Mouse (Mus musculus): ENCODE measurements around the gene Gm15013.
"Not testable (repeated sequence)": the region's sequence is repeated elsewhere in the genome, so short reads cannot be mapped to it uniquely, and the experiment has no call there.

Gene Gm15013

DNA sequence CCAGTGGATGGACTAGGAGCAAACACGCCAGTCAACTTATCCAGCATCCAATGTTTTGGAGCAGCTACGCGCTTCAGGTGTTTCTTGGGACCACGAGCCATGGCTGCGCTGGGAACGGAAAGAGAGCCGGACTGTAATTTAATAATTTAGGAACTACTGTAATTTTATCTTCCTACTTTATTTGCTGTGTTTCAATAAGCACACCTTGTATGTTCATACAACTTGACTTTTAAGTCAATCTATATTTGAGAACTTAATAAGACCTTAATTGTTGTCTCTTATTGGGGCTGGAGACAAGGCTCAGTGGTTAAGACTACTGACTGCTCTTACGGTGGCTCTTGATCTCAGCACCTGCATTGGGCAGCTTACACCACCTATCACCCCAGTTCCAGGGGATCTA is at the start of gene Gm15013:
Gm15013 (minus strand) TSS at position 101 of the 400 bp plus-strand sequence.
- DNase-seq (ENCODE audit: low spot score): no peak

- DNase-seq (ENCODE audit: low spot score): no peak
Observed at GRCm38 (mm10) chrX:139762546-139762945, 48.3 kb upstream of the Gm15013 start.

DNA sequence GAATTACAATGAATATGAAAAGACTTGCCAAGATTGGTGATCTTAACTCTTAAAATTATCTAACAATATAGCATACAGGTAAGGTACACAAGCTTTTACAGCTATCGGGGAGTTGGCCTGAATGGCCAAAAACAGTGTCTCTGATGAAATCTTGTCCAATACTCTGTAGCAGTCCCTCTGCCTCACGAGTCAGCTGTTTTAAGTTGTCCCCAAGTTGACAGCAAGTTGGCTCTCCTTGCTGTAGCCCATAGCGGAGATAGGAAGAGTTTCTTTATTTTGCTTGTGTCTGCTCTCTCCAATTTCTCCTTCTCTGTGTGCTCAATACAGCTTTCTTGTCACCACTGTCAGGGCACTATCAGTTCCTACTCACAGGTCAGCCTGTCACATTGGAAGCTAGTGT is 44.4 kb upstream of the Gm15013 start:
- not testable (repeated sequence) for DNase-seq (ENCODE audit: low spot score)

DNA sequence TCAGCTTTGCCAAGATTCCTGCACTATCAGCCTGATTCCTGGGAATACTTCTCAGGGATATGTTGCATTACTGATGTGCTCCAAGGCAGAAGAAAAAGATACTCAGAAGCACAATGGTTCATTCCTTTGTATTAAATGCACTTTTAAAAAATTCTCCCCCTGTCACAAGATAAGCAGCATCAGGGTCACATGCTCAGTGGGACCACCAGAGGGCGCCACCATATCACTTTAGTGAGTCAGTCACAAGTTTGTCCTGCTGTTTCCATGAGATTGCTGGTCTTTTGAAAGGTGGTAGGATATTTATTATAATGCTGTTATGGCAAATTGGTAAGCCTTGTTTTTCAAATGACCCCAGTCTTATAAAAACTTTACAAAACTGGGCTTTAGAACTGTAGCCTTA is 37.6 kb upstream of the Gm15013 start:
- peak; percentile 29 for DNase-seq (ENCODE audit: low spot score)

DNA sequence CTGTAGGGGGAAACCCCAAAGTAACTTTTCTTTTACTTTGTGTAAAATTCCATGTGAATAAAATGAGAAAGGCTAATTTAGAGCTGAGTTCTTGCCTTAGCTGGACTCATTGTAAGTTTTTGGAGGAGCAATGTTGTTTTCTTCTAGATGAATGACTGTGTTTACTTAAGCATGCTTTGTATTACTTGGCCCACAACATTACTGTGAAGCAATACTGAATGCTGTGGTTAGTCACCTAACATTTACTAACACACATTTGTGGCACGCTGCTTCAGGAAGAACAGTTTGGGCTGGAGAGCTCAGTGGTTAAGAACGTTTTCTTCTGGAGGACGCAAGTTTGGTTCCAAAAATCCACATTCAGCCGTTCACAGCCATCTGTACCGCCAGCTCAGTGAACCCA is 22.8 kb upstream of the Gm15013 start:
- DNase-seq (ENCODE audit: low spot score): no peak

- DNase-seq (ENCODE audit: low spot score): no peak
Observed at GRCm38 (mm10) chrX:139730541-139730940, 16.3 kb upstream of the Gm15013 start.

DNA sequence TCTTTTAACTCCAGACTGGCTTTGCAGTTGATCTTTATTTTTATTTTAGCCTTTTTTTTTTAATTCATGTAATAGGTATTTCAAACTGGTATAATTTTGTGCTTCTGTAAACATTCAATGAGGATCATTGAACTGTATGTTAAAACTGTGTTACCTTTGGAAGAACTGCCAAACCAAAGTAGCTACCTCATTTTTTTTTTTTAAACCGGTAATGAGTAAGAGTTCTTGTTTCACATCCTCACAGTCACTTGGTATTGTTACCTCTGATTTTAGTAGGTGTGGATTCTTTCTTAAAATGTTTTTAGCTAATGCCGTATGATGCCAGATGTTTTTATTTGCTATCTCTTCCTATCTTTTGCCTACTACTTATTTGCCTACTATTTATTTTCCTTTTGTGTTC is 8.1 kb upstream of the Gm15013 start:
- no peak for DNase-seq (ENCODE audit: low spot score)

DNA sequence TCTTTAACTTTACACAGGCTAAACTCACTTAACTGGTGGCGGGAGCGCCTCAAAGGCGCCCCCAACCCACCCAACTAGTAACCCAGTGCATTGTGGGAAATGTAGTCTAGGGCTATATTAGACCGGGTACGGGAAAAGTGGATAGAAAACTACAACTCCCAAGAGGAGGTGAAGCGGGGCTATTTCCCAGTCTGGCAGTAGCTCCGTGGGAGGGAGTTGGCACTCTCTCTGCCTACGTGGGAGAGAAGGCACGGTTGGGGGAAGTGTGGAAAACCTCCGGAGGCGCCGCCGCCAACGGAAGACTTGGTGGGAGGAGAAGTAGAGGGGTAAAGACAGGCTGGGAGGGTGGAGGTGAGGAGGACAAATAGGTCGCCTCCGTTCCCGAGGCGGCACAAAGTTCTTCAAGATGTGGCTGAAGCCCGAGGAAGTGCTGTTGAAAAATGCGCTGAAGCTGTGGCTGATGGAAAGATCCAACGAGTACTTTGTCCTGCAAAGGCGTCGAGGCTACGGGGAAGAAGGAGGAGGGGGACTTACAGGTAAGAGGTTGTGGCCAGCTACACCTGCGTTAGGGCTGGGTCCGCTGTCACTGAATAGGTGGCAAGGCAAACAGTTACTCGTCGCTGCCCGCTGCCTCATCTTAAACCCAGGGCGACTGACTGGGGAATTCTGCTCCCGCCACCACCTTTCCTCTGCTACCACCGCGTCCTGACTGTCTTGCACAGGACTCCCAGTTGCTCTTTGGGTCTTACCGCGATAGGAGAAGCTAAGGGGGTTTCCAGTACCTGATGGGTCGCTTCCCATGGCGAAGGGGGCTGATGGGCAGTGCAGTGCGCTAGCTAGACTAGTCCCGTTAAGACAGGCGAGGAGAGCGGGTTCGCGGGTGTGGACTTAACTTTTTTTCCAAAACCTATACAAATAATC is 29.2 kb downstream of the Gm15013 start, which contains the start of gene Tbc1d8b:
Tbc1d8b (plus strand) TSS at position 222 of the 921 bp plus-strand sequence.
- peak; percentile 52 for DNase-seq (ENCODE audit: low spot score)

DNA sequence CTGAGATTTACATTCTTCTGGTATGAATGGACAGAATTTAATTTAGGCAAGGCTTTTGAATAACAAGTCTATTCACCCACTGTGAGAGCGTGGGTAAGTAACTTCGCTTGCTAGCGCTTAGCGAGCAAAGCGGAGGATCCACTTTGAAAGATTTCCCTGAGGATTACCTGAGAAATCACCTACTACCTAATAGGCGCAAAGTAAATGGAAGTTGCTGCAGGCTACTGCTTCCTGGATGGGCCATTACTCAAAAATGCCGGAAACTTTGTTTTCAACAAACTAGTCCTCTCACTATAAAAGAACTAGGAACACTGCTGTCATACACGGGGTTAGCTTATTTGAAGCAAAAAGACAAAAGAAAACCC is 29.9 kb downstream of the Gm15013 start:
- no peak for DNase-seq (ENCODE audit: low spot score)

GRCm38 (mm10) chrX:139665829-139666228 is 48.5 kb downstream of the Gm15013 start:
- no peak for DNase-seq (ENCODE audit: low spot score)

Data from ovary, postnatal 14 days (tissue).